Mouse (Mus musculus) gastrocnemius, postnatal 14 days (tissue): ENCODE measurements around the gene Zfp991. TPM values are rescaled to one million over a fixed set of nuclear protein-coding genes. Genes with fewer than 3 reads are reported as not detected.
"Not testable (repeated sequence)": the region's sequence is repeated elsewhere in the genome, so short reads cannot be mapped to it uniquely, and the experiment has no call there.

Experiments used
- DNase-seq: peaks from one replicate; pipeline ENCODE4 v3.0.0; 2021; ENCODE audit warnings: mixed read lengths
- intact Hi-C: fragments of 180-260 bp; cut with DNase I; formaldehyde crosslinking; loops from one replicate; pipeline ENCODE4 v1.15.1; 2025; ENCODE audit warnings: low total_unique reads
- long read RNA-seq, 2 experiments: library from polyadenylated mRNA; stranded (forward); transcript quantifications; one replicate each; pipeline ENCODE4 v2.0.0; 2021
- total RNA-seq, 2 experiments: library from RNA; stranded (reverse); gene quantifications; 2 replicates each; pipeline ENCODE4 v1.2.3; 2021

The Zfp991 gene
- total RNA-seq: 1 to 10 TPM; 2.7 to 3.1 TPM
- long read RNA-seq, experiment 1, partial matches to known transcripts: 1 of 2 reads
- long read RNA-seq, experiment 1, other reads (novel, unspliced or antisense): 1 of 2 reads
- long read RNA-seq, experiment 2, partial matches to known transcripts: 0 of 1 reads
- long read RNA-seq, experiment 2, other reads (novel, unspliced or antisense): 1 of 1 reads

DNA sequence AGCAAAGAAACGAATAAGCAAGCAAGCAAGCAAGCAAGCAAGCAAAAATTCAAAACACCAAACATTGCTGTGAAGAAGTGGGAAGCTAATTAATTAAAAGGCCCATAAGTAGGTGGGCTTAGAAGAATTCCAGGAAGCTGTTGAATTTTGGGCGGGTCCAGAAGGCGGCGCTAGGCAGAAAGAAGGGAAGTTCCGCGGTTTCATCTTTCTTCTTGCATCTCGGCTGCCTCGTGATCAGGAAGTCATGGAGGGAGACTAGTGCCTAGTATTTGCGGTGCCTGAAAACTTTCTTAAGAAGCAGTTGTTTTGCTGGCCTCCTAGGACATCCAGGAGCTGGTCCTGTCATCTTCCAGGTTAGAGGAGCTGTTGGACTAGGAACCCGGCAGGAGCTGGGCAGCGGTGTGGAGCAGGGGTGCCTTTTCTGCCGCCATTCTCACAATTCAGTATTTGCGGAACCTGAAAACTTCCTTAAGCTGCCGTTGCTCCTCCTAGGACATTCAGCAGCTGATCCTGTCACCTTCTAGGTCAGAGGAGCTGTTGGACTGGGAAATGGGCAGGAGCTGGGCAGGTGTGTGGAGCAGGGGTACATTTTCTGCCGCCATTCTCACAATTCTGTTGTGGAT is at the start of gene Zfp991:
TSS of gene Zfp991 (plus strand) at position 202 of the 623 bp plus-strand sequence.
- DNase-seq, intact Hi-C loops: not testable (repeated sequence)

DNA sequence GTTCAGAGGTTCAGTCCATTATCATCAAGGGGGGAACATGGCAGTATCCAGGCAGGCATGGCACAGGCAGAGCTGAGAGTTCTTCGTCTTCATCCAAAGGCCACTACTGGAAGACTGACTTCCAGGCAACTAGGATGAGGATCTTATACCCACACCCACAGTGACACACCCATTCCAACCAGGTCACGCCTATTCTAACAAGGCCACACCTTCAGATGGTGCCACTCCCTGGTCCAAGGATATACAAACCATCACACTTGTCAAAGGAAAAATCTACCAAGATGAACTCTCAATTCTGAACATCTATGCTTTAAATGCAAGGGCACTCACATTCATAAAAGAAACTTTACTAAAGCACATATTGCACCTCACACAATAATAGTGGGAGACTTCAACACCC is 36.2 kb upstream of the Zfp991 start:
- DNase-seq, intact Hi-C loops: not testable (repeated sequence)

DNA sequence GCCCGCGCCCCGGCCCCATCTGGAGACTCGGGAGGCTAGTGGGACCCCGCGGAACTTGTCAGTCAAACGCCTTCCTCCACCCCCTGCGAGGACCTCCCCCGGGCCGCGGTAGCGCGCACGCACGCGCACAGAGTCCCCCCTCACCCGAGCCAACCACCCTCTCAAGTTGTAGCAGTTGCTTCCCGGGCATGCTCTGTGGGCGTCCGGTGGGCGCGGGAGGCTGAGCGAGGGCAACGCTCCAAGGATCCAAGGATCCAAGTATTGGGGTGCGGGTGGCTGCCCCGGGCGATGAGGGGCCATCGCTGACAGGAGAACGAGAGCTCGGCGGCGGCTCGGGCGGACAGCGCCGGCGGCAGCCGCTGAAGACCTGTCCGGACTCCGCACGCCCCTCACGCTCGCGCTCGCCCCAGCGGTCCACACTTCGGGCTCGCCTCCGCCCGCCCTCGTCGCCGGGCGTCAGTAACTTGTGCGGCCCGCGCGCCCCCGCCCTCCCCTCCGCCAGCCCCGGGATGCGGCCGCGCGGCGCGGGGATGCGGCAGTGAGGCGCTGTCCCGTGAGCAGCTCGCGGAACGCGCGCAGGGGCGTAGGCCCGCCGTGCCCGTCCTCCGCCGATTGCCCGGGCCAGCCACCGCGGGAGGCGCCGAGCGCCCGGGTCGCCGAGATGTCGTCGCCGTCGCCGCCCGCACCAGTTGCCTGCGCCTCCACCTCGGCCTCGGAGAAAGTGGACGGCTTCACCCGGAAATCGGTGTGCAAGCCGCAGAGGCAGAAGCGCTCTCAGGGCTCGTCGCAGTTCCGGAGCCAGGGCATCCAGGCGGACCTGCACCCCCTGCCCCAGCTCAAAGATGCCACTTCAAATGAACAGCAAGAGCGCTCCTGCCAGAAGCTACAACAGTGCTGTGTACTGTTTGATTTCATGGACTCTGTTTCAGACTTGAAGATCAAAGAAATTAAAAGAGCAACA is 29.9 kb upstream of the Zfp991 start:
- DNase-seq, intact Hi-C loops: not testable (repeated sequence)

DNA sequence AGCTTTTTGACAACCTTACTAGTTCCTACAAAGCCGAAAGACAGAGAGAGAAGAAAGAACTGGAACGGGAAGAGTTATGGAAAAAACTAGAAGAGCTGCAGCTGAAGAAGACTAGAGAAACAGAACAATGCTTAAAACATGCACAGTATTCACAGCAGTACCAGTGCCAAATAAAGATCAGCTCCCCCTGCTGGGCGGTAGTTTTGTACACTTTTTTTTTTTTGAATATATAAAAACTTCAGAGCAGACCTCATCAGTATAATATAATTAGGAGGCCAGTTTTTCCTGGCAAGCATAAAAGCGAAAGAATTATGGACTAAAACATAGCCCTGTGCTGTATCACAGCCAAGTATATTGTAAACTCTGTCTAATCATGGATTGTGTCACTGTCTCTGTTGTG is 28.0 kb upstream of the Zfp991 start:
- intact Hi-C loops, DNase-seq: not testable (repeated sequence)

DNA sequence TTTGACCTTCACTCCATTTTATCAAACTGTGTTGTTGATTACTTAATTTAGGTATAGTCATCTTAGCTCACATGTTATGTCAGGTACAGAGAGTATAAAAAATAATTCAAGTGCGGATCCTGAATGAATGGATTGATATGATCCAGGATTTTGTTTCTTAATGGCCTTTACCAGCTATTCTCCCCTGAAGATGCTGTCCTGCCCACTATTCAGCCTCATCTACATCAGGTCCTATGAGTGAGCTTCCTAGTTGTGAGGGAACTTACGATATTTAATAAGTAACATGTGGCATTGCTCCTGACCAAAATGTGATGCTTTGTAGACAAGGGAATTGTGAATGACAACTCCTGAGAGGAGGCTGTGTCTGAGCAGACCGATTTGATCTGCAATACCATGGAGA is 14.0 kb upstream of the Zfp991 start:
- intact Hi-C loops, DNase-seq: not testable (repeated sequence)

DNA sequence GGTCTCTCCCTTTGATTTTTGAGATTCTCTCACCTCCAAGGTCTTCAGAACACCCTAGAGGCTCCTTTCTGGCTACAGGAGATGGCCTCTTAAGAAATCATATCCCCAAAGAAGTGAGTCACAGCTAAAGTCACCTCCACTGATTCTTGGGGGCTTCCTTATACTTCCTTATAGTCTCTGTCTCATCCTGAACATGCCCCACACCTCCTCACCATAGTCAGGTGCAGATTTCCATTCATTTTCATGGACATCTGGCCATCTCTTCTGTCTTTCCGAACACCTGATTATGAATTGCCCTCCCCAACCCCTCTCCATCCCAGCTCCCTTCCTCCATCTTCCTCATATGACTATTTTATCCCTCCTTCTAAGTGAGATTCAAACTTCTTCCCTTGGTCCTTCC is 9.6 kb upstream of the Zfp991 start:
- intact Hi-C loops, DNase-seq: not testable (repeated sequence)

DNA sequence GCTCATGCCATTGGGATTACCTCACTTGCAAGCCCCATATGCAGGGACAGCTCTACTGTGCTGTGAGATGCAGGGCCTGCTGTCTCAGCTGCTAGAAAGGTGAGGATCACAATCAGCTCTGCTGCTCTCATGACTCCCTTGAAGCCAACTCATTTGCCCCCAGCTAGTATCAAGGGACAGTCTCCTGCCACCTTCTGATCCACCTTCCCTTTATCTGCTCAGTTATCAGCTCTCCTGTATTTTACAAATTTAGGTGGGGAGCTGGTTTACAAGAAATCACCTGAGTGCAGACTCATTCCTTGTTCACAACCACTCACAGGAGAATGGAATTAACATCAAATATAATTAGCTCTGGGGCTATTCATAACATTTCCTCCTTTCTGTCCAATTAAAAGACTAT is 8.0 kb upstream of the Zfp991 start:
- DNase-seq, intact Hi-C loops: not testable (repeated sequence)

DNA sequence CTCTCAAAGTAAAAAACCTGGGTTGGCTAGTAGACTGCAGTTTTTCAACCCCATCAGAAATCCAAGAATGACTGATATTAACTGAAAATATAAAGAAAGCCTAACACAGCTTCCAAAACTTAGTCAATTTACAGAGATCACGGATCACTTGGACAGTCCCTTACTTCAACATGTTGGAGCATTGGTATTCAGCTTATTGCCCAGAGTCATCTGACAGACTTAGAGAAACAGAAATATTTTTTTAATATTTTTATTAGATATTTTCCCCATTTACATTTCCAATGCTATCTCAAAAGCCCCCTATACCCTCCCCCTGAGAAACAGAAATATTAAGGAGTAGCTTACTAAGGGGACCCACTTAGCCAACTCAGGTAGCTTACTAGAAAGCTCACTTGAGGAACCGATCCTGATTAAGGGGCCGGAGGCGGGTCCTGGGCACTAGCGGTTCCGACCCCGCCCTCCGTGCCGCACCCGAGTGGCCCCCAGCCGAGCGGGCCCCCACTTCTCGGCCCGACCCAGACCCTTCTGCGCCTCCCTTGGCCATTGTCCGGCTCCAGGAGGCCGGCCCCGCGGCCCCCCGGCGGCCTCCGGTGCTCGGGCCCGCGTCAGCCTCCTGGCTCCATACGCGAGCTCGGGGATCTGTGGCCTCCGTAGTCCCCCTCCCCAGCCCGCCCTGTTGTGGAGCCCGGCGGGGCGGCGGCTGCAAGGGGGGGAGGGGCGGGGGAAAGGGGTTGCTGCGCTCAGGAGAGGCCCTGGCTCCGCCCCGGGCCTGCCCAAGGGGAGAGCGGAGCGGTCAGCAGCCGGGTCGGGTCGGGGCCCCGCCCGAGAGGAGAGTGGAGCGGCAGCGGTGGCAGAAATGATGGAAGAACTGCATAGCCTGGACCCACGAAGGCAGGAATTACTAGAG is 7.2 kb upstream of the Zfp991 start:
- intact Hi-C loops: not testable (repeated sequence)
- peak; percentile 18 for DNase-seq

DNA sequence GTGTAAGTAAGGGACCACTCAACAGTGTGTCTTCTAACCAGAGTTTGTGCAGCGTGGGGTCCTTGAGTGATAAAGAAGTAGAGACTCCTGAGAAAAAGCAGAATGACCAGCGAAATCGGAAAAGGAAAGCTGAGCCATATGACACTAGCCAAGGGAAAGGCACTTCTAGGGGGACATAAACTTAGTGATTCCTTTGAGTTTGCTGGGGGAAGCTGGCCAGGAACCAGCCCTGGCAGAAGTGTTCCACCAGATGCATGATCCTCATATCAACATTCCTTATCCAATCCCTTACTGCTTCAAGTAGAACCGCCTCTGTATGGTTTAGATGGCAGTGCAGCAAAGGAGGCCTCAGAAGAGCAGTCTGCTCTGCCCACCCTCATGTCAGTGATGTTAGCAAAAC is 6.5 kb upstream of the Zfp991 start:
- intact Hi-C loops, DNase-seq: not testable (repeated sequence)

DNA sequence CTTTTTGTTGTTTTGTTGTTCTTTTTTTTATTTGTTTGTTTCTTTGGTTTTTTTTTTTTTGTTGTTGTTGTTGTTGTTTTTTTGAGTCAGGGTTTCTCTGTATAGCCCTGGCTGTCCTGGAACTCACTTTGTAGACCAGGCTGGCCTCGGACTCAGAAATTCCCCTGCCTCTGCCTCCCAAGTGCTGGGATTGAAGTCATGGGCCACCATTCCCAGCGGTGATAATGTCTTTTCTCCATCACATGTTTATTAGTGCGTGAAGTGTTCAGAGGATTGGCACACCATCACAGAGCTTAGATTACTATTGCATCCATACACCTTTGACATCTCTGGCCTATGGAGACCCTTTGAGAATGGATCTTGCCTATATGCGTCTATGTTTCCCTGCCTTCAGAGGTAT is 6.0 kb upstream of the Zfp991 start:
- DNase-seq, intact Hi-C loops: not testable (repeated sequence)

DNA sequence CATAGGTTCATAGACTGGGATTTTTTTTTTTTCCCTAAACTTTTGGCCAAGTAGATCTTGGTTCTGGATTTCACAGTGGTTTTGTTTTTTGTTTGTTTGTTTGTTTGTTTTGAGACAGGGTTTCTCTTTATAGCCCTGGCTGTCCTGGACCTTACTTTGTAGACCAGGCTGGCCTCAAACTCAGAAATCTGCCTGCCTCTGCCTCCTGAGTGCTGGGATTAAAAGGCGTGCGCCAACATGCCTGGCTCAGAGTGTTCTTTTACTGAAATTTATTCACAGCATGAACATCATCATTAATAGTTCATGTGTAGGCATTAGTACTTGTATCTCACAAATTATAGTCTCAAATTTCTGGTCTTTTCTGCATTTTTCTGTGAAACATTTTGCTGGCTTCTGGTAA is 5.4 kb upstream of the Zfp991 start:
- intact Hi-C loops, DNase-seq: not testable (repeated sequence)

DNA sequence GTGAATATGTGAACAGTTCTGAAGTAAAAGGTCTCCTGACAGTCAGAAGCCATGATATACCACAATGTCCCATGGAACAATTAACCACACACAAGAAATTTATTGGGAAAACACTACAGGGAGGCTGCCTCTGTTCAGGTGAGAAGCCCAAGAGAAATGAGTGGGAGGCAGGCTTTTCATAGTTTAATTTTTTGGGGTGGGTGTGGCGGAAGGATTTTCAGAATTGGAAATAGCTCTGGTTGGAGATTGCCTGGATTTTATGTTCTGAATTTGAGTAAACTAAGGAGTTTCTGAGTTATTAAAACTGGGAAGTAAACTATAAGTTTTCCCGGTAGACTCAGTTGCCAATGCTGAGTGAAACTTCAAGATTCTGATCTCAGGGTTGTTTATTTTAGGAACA is 4.7 kb upstream of the Zfp991 start:
- intact Hi-C loops, DNase-seq: not testable (repeated sequence)

DNA sequence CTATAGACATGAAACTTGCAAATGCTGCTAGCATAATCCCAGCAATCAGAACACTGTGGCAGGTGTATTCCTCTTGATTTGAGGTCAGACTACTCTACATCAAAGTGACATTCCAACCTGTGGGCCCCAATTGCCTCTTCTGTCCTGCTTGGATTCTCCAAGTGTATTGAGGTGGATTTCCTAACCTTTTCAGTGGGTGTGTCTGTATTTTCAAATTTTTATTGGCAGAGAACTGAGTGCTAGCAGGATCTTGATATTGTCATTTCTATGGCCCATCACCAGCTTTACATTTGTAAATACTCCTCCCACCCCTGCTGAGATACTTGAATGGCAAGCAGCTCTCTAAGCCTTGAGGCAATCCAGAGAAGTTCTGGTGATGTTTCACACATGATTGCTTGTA is 3.7 kb upstream of the Zfp991 start:
- DNase-seq, intact Hi-C loops: not testable (repeated sequence)

DNA sequence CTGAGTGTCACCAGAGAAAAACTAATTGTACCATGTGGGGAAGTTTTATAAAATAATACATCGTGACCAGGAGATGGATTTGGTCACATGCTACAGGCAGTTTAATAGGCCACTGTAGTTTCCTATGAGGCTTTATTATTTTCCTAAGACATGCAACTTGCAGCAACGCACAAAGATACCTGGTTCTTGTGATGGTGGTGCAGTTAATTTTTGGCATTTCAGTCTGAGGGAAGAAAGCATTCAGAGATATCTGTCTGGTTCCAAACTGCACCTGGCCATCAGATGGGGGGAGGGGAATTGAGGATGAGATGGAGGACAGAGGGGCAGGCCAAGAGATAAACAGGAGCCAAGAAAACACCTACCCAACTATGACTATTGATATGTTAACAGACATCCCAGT is 1.8 kb downstream of the Zfp991 start:
- intact Hi-C loops, DNase-seq: not testable (repeated sequence)

DNA sequence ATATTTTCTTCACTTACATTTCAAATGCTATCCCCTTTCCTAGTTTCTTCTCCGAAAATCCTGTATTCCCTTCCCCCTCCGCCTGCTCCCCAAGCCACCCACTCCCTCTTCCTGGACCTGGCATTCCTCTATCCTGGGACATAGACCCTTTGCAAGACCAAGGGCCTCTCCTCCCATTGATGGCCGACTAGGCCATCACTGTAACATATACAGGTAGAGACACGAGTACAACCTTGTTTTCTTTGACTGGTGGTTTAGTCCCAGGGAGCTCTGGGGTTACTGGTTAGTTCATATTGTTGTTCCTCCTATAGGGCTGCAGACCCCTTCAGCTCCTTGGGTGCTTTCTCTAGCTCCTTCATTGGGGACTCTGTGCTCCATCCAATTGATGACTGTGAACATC is 9.9 kb downstream of the Zfp991 start:
- DNase-seq, intact Hi-C loops: not testable (repeated sequence)

DNA sequence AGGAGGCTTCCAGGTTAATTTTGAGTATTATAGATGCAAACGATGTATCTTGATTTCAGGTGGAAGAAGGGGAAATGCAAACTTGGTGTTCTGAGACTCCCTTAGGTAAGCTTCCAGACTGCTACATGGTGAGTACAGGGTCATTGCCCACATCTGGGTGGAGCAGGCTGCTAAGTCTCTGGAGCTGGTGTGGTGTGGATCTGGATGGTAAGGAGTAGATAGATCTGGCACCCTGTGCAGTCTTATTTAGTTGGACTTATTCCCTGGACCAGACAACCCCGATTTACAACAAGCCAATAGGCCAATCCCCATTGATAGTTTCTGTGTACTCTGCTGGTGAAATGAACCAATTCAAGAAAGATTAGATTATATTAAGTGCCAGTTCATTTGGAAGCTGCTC is 33.4 kb downstream of the Zfp991 start:
- DNase-seq, intact Hi-C loops: not testable (repeated sequence)

DNA sequence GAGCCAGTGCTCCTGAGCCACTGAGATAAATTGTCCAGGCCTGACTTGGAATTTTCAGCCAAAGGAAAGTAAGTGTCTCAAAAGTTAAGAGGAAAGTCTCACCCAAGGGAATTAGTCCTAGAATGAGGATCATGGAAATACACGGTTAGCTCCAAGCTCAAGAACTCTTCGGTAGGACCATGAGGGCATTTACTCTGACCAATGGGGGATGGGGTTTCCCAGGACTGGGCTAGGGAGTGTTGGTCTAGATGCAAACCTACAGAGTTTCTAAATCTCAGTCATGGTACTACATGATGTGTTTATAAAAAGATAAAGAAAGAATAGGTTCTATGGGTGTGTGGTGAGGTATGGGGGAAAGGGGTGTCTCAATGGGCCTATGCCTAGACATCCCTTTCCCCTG is 38.7 kb downstream of the Zfp991 start:
- intact Hi-C loops: not testable (repeated sequence)

DNA sequence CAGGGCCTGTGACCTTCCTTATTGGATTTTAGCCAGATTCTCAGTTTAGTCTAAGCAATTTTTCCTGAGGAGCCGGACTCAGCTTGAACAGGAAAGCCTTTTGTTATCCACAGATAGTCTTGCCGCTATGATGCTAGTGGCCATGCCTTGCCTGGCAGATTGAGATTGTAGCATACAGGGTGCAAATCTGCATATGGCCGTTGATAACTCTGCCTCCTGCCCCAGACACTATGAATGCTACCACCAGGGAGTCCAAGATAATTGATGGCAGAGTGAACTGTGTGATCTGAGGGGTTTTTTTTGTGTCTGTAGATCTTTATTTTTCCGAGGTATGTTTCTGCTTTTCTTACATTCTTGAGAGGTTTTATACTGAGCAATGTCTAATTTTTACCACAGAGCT is 39.7 kb downstream of the Zfp991 start:
- intact Hi-C loops, DNase-seq: not testable (repeated sequence)

More for the DNA sequence above, 38.7 kb downstream of the Zfp991 start:
- not testable (repeated sequence) for DNase-seq

DNA sequence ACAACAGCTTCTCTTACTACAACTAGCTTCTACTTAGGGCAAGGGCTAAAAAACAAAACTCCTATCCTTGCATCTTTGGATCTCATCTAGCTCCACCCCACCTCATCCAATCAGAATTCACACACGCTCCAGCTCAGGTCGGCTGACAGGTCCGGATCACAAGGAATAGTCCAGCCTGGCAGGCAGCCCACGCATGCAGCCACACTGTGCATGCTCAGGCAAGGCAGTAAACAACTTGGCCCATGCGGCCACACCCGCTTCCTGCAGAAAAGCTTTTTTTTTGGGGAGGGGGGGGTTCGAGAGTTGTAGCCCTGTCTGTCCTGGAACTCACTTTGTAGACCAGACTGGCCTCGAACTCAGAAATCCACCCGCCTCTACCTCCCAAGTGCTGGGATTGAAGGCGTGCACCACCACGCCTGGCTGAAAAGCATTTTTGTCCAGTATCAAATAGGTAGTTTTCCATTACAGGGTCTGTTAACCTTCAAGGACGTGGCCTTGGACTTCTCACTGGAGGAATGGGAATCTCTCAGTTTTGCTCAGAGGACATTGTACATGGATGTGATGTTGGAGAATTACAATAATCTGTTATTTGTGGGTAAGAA is 44.5 kb downstream of the Zfp991 start:
- DNase-seq, intact Hi-C loops: not testable (repeated sequence)
